Mouse (Mus musculus): Measurements from ENCODE around the gene Polr1d. TPM values are rescaled to one million over a fixed set of nuclear protein-coding genes. Genes with fewer than 3 reads are reported as not detected.
A peak's percentile ranks its signal among the peaks of the same experiment; 100 is the strongest.

Polr1d gene
- polyA plus RNA-seq, 1 experiment from 2014 or later: 97.6 TPM

DNA sequence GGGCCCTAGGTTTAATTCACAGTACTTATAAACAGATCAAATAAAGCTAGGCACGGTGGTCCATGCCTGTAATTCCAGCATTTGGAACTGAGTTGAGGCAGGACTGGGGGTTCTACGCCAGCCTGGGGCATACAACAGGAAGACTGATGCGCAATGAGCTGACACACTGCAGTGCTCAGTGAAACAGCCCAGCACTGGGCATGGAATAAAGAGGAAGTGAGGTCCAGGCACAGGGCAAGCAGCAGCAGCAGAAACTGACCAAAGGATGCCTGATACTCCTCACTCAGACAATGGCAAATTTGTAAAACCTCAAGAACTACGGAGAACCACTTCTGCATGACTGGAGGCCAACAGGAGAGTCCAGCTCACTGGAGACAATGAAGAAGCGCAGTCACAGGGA lies 37.5 kb upstream of the Polr1d start:
- peaks cover 15 to 31% of the 10 kb centered on the region in 2 experiments for H3K4me1 ChIP-seq (ENCODE audit: control insufficient read depth in 2 of 2, insufficient read depth in 2 of 2, low read length in 2 of 2)
- H3K4me3 ChIP-seq (ENCODE audit: control insufficient read depth in 1 of 2, insufficient read depth in 1 of 2, low read depth in 1 of 2, low read length in 2 of 2): no peak overlapping the region
- no peak for ATAC-seq (ENCODE audit: insufficient number of reproducible peaks, insufficient read depth, low FRiP score, low read depth)
- H3K4me2 ChIP-seq (ENCODE audit: low read length): no peak overlapping the region
- no peaks in the 10 kb centered on the region for H3K9me3 ChIP-seq (ENCODE audit: control insufficient read depth, low read length)
- 77% methylated on average over 5 of the region's 5 CpGs for WGBS
- H3K36me3 ChIP-seq (ENCODE audit: control insufficient read depth, insufficient read depth, low read length): peaks cover 35% of the 10 kb centered on the region
- no peaks in the 10 kb centered on the region for H3K27me3 ChIP-seq (ENCODE audit: control insufficient read depth, insufficient read depth, low read length)
- no peak overlapping the region for H3K27ac ChIP-seq (replicated peaks in 1 of 2; ENCODE audit: control insufficient read depth in 1 of 2, insufficient read depth in 1 of 2, low read depth in 2 of 2, low read length in 2 of 2)
- no peak overlapping the region for H3K9ac ChIP-seq (ENCODE audit: low read length)

DNA sequence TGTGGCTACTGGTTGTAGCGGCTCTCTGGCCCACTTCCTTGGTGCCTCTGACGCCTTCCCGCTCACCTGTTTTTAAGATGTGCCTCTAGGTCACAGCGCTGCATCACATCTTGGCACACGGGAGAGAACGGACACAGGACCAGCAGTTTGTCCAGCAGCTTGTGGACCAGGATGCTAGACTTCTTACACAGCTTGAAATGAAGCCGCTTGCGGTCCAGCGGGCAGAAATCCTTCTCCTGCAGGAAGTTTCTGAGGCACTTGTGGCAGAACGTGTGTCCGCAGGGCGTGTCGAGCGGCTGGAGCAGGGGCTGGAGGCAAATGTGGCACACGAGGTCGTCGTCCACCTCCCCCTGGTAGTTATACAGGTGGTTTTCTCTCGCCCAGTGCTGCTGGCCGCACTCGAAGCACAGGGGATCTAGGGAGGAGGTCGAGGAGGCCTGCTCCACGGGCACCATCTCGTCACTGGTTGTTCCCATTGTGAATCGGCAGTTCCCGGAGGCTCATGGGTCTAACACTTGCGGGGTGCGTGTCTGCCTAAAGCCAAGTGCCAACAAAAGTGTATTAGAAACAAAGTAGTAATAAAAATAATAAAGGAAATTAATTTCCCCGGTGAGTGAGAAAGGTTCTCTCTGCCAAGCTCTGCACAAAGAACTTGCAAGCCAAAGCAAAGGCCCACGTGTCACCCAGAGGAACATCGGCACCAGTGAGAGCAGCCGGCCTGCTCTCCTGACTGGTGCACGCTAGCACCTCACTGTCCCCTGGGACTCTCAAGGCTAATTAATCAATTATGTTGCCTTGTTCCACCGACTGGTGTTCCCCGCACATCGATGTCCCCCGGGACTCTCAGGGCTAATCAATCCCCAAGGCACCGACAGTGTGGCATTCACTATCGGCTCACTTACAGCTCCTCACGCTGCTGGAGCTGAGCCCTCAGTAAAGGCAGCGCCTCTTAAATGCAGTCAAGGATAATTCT lies 34.6 kb upstream of the Polr1d start:
- Histone ChIP-seq H3K9ac (ENCODE audit: low read length) (no peak overlapping the region), H3K27me3 (ENCODE audit: control insufficient read depth, insufficient read depth, low read length) (no peaks in the 10 kb centered on the region), H3K36me3 (ENCODE audit: control insufficient read depth, insufficient read depth, low read length) (peaks cover 31% of the 10 kb centered on the region), H3K9me3 (ENCODE audit: control insufficient read depth, low read length) (no peaks in the 10 kb centered on the region), H3K4me3 (ENCODE audit: control insufficient read depth in 1 of 2, insufficient read depth in 1 of 2, low read depth in 1 of 2, low read length in 2 of 2) (no peak overlapping the region), H3K4me2 (ENCODE audit: low read length) (no peak overlapping the region), H3K4me1 (ENCODE audit: control insufficient read depth in 2 of 2, insufficient read depth in 2 of 2, low read length in 2 of 2) (peaks cover 13 to 29% of the 10 kb centered on the region in 2 experiments), H3K27ac (replicated peaks in 1 of 2; ENCODE audit: control insufficient read depth in 1 of 2, insufficient read depth in 1 of 2, low read depth in 2 of 2, low read length in 2 of 2) (no peak overlapping the region)
- WGBS: 87% methylated on average over 40 of the region's 40 CpGs
- no peak for ATAC-seq (ENCODE audit: insufficient number of reproducible peaks, insufficient read depth, low FRiP score, low read depth)

DNA sequence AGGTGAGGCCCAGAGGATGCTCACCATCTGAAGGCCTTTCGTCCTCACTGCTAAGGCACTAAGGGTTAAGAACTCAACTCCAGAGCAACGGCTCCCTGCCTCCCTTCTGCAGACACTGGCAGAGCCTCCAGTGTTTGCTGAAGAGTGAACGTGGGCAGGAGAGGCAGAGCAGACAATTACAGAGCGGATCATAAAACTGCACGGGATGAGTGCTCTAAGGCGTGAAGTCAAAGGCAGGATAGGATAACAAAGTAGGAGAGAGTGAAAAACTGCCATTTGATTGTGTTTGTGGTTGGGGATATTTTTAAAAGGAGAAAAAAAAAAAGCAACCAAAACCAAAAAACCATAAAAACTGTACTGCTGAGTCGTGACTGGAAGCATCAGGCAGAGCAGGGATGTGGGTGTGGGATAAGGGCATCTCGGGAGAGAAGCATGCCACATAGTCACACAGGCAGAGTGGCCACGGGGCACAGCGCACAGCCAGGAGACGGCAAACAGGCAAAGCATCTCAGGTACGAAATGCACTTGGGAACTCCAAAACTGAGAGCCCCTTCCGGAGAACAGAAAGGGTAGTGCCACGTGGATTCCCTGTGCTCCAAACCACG lies 33.5 kb upstream of the Polr1d start:
- Histone ChIP-seq H3K9me3 (ENCODE audit: control insufficient read depth, low read length) (no peaks in the 10 kb centered on the region), H3K4me3 (ENCODE audit: control insufficient read depth in 1 of 2, insufficient read depth in 1 of 2, low read depth in 1 of 2, low read length in 2 of 2) (no peak overlapping the region), H3K27ac (replicated peaks in 1 of 2; ENCODE audit: control insufficient read depth in 1 of 2, insufficient read depth in 1 of 2, low read depth in 2 of 2, low read length in 2 of 2) (no peak overlapping the region), H3K27me3 (ENCODE audit: control insufficient read depth, insufficient read depth, low read length) (no peaks in the 10 kb centered on the region), H3K4me2 (ENCODE audit: low read length) (no peak overlapping the region), H3K9ac (ENCODE audit: low read length) (no peak overlapping the region), H3K36me3 (ENCODE audit: control insufficient read depth, insufficient read depth, low read length) (peaks cover 31% of the 10 kb centered on the region), H3K4me1 (ENCODE audit: control insufficient read depth in 2 of 2, insufficient read depth in 2 of 2, low read length in 2 of 2) (peaks cover 6 to 22% of the 10 kb centered on the region in 2 experiments; a peak in 3 of 4 replicates)
- ATAC-seq (ENCODE audit: insufficient number of reproducible peaks, insufficient read depth, low FRiP score, low read depth): no peak
- 81% methylated on average over 15 of the region's 15 CpGs for WGBS

DNA sequence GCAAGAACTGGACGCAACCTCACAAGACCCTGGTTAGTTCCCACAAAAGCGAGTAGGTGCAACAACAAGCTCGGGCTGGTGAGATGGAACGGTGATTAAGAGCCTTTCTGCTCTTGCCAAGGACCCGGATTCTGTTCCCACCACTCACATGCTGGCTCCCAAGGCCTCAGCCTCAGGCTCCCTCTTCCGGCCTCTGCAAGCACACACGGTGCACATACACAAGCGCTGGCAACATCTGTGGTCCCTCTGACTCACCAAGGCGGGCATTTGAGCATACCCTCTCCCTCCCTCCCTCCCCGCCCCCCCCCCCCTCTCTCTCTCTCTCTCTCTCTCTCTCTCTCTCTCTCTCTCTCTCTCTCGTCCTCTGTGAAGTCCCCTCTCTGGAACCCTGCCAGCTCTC lies 31.5 kb upstream of the Polr1d start:
- Histone ChIP-seq H3K4me1 (ENCODE audit: control insufficient read depth in 2 of 2, insufficient read depth in 2 of 2, low read length in 2 of 2) (peaks cover 6 to 24% of the 10 kb centered on the region in 2 experiments), H3K4me3 (ENCODE audit: control insufficient read depth in 1 of 2, insufficient read depth in 1 of 2, low read depth in 1 of 2, low read length in 2 of 2) (no peak overlapping the region), H3K9me3 (ENCODE audit: control insufficient read depth, low read length) (no peaks in the 10 kb centered on the region), H3K27me3 (ENCODE audit: control insufficient read depth, insufficient read depth, low read length) (no peaks in the 10 kb centered on the region), H3K9ac (ENCODE audit: low read length) (no peak overlapping the region), H3K36me3 (ENCODE audit: control insufficient read depth, insufficient read depth, low read length) (peaks cover 18% of the 10 kb centered on the region), H3K27ac (replicated peaks in 1 of 2; ENCODE audit: control insufficient read depth in 1 of 2, insufficient read depth in 1 of 2, low read depth in 2 of 2, low read length in 2 of 2) (no peak overlapping the region), H3K4me2 (ENCODE audit: low read length) (no peak overlapping the region)
- 65% methylated on average over 10 of the region's 11 CpGs for WGBS
- no peak for ATAC-seq (ENCODE audit: insufficient number of reproducible peaks, insufficient read depth, low FRiP score, low read depth)

DNA sequence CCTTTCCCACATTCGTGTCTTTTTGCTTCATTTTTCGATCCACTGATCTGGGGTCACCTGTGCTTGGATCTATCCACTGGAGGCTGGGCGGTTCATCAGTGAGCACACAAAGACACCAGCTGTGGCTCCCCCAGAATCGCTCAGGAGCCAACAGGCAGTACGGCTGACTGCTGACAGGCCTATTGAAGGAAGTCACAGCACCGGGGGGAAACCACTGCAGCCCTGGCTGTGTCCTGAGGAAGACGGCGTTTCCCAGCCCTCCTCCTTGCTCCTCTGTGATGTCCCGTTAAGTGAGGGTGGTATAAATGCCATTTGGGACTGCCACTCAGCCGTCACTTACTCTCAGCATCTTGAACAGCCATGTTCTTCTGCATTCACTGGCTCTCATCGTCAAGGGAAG lies 30.9 kb upstream of the Polr1d start:
- Histone ChIP-seq H3K4me2 (ENCODE audit: low read length) (no peak overlapping the region), H3K36me3 (ENCODE audit: control insufficient read depth, insufficient read depth, low read length) (peaks cover 12% of the 10 kb centered on the region), H3K4me3 (ENCODE audit: control insufficient read depth in 1 of 2, insufficient read depth in 1 of 2, low read depth in 1 of 2, low read length in 2 of 2) (no peak overlapping the region), H3K27me3 (ENCODE audit: control insufficient read depth, insufficient read depth, low read length) (no peaks in the 10 kb centered on the region), H3K9me3 (ENCODE audit: control insufficient read depth, low read length) (no peaks in the 10 kb centered on the region), H3K9ac (ENCODE audit: low read length) (no peak overlapping the region), H3K4me1 (ENCODE audit: control insufficient read depth in 2 of 2, insufficient read depth in 2 of 2, low read length in 2 of 2) (peaks cover 6 to 26% of the 10 kb centered on the region in 2 experiments), H3K27ac (replicated peaks in 1 of 2; ENCODE audit: control insufficient read depth in 1 of 2, insufficient read depth in 1 of 2, low read depth in 2 of 2, low read length in 2 of 2) (no peak overlapping the region)
- ATAC-seq (ENCODE audit: insufficient number of reproducible peaks, insufficient read depth, low FRiP score, low read depth): no peak
- WGBS: 60% methylated on average over 11 of the region's 11 CpGs

DNA sequence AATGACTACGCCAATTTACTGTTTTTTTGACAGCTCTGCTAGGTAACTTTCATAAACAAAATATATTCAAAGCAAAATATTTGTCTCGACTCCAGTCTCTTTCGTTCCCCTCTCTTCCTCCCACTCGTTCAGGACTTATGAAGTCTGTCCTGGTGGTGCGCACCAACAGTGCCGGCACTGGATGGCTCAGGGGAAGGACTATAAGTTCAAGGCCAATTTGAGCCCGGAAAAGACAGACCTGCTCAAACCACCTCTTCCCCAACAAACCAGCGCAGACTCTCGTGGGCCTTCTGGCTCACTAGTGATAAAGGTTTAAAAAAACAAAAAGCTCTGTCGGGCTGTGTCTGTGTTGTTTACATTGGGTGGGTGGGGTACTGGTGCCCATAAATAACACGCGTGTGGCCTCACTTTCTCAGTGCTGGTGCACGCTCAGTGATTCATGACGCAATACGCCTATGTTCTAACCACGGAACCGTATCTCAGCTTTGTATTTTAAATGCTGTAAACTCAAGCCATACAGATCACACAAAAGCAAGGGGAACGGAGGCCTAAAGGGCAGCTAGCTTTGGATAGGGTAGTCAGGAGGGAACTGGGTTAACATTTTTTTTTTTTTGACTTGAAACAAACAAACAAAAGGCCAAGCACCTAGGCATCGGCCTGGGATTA lies 27.2 kb upstream of the Polr1d start:
- no peak overlapping the region for H3K4me2 ChIP-seq (ENCODE audit: low read length)
- no peak overlapping the region for H3K9ac ChIP-seq (ENCODE audit: low read length)
- no peak overlapping the region for H3K4me3 ChIP-seq (ENCODE audit: control insufficient read depth in 1 of 2, insufficient read depth in 1 of 2, low read depth in 1 of 2, low read length in 2 of 2)
- ATAC-seq (ENCODE audit: insufficient number of reproducible peaks, insufficient read depth, low FRiP score, low read depth): no peak
- H3K27me3 ChIP-seq (ENCODE audit: control insufficient read depth, insufficient read depth, low read length): no peaks in the 10 kb centered on the region
- no peak overlapping the region for H3K27ac ChIP-seq (replicated peaks in 1 of 2; ENCODE audit: control insufficient read depth in 1 of 2, insufficient read depth in 1 of 2, low read depth in 2 of 2, low read length in 2 of 2)
- 77% methylated on average over 19 of the region's 19 CpGs for whole genome bisulfite sequencing
- H3K36me3 ChIP-seq (ENCODE audit: control insufficient read depth, insufficient read depth, low read length): no peaks in the 10 kb centered on the region
- H3K9me3 ChIP-seq (ENCODE audit: control insufficient read depth, low read length): no peaks in the 10 kb centered on the region
- peaks cover 21 to 50% of the 10 kb centered on the region in 2 experiments for H3K4me1 ChIP-seq (ENCODE audit: control insufficient read depth in 2 of 2, insufficient read depth in 2 of 2, low read length in 2 of 2)

DNA sequence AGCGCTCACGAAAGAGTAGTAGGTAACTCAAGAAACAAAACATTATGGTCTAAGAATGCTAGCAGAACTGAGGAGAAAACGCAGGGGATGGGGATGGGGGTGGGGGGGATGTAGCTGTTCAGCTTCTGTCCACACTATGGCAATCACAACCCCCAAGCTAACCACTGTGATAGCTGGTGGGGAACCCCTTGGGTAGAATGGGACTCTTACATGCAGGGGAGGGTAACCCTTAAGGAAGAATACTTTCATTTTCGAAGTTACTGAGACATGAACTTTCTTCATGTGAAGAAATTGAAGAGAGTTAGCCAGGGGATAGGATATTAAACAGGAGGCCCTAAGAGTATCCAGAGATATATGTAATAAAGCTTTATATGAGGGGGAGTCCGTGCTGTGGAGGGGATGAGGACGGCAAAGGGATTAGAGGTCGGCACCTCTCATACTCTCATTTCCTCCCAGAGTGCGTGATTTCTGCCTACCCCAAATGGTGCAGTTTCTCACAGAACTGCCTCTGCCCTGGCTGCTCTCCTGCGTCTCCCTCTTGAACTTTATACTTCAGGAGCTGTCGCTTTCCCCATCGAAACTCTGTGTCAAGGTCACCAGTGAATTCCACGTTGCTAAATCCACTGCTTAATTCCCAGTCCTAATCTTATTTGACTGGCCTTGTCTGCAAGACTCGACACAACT lies 25.9 kb upstream of the Polr1d start:
- WGBS: 55% methylated on average over 13 of the region's 13 CpGs
- peak overlapping the region; percentile 32; the same call in 1 of the 2 replicates for H3K9ac ChIP-seq (ENCODE audit: low read length)
- peak overlapping the region; percentile 38 for H3K4me2 ChIP-seq (ENCODE audit: low read length)
- no peak for ATAC-seq (ENCODE audit: insufficient number of reproducible peaks, insufficient read depth, low FRiP score, low read depth)
- no peaks in the 10 kb centered on the region for H3K27me3 ChIP-seq (ENCODE audit: control insufficient read depth, insufficient read depth, low read length)
- H3K9me3 ChIP-seq (ENCODE audit: control insufficient read depth, low read length): no peaks in the 10 kb centered on the region
- H3K36me3 ChIP-seq (ENCODE audit: control insufficient read depth, insufficient read depth, low read length): no peaks in the 10 kb centered on the region
- no peak overlapping the region for H3K27ac ChIP-seq (replicated peaks in 1 of 2; ENCODE audit: control insufficient read depth in 1 of 2, insufficient read depth in 1 of 2, low read depth in 2 of 2, low read length in 2 of 2)
- H3K4me3 ChIP-seq (ENCODE audit: control insufficient read depth in 1 of 2, insufficient read depth in 1 of 2, low read depth in 1 of 2, low read length in 2 of 2): no peak overlapping the region
- peaks cover 18 to 47% of the 10 kb centered on the region in 2 experiments for H3K4me1 ChIP-seq (ENCODE audit: control insufficient read depth in 2 of 2, insufficient read depth in 2 of 2, low read length in 2 of 2)

Data from heart, embryonic 14.5 days (tissue).